Mouse (Mus musculus): ENCODE results near the gene Slc35d3. TPM values are rescaled to one million over a fixed set of nuclear protein-coding genes. Genes with fewer than 3 reads are reported as not detected.

Gene Slc35d3
- polyA plus RNA-seq, 1 experiment, result 0.20 TPM

DNA sequence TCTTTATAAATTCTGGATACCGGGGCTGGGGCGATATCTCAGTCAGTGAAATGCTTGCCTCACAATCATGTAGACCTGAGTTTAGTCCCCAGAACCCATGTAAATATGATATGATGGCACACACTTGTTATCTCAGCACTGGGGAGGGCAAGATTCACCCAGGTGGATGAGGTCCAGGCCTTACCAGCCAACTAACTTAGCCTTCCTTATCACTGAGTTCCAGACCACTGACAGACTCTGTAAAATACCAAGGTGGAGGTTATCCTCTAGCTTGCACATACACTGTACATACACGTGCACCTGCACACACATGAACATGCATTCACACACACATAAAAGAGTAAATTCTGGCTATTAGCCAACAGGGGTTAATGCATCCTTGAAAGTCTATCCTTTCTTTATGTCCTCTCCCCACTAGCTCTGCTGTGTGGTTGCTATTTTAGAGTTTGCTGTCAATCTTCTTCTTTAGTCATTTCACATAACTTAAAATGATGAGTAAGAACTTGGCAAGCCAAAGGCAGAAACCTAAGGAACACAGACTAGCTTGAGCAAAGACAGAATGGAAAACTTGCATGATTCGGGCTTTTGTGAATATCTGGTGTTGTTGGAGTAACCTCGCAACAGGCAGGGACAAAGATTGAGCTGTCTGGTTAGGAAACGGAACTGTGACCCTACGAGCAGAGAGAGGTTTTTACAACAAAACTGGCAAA lies 4.5 kb upstream of the Slc35d3 start:
- H3K27me3 ChIP-seq (replicated peaks; ENCODE audit: control insufficient read depth, insufficient read depth, low read length), result no peaks in the 10 kb centered on the region; the same call in 1 of the 2 replicates
- DNase-seq, result no peak
- no peaks in the 10 kb centered on the region for H3K4me1 ChIP-seq (ENCODE audit: control insufficient read depth, insufficient read depth, low read length)
- TF ChIP-seq CTCF (conservative IDR thresholded peaks at IDR 0.05; ENCODE audit: insufficient read depth, insufficient read length, low read depth, low read length) (no peak), POLR2A (IDR thresholded peaks at IDR 0.05; ENCODE audit: low read depth, low read length) (no peak)
- H3K4me3 ChIP-seq (ENCODE audit: insufficient read depth, low read depth, low read length), result no peak overlapping the region
- H3K36me3 ChIP-seq (ENCODE audit: control insufficient read depth, insufficient read depth, low read length), result no peaks in the 10 kb centered on the region
- WGBS, result 88% methylated on average over 7 of the region's 7 CpGs
- no peak overlapping the region for H3K27ac ChIP-seq (ENCODE audit: insufficient read depth, low read depth, low read length)

GRCm38 (mm10) chr10:19853609-19854008 lies 2.4 kb upstream of the Slc35d3 start:
- WGBS, result 43% methylated on average over 2 of the region's 2 CpGs

GRCm38 (mm10) chr10:19852776-19853175 lies 1.5 kb upstream of the Slc35d3 start:
- Histone ChIP-seq H3K4me1 (ENCODE audit: control insufficient read depth, insufficient read depth, low read length) (peaks cover 4% of the 10 kb centered on the region; the same call in 1 of the 2 replicates), H3K27ac (ENCODE audit: insufficient read depth, low read depth, low read length) (no peak overlapping the region), H3K36me3 (ENCODE audit: control insufficient read depth, insufficient read depth, low read length) (no peaks in the 10 kb centered on the region), H3K27me3 (replicated peaks; ENCODE audit: control insufficient read depth, insufficient read depth, low read length) (peaks cover 7% of the 10 kb centered on the region), H3K4me3 (ENCODE audit: insufficient read depth, low read depth, low read length) (no peak overlapping the region)
- DNase-seq, result no peak
- WGBS, result 21% methylated on average over 6 of the region's 6 CpGs
- TF ChIP-seq CTCF (conservative IDR thresholded peaks at IDR 0.05; ENCODE audit: insufficient read depth, insufficient read length, low read depth, low read length) (no peak), POLR2A (IDR thresholded peaks at IDR 0.05; ENCODE audit: low read depth, low read length) (no peak)

More at GRCm38 (mm10) chr10:19853609-19854008, 2.4 kb upstream of the Slc35d3 start:
- Histone ChIP-seq H3K4me3 (ENCODE audit: insufficient read depth, low read depth, low read length) (no peak overlapping the region), H3K27me3 (replicated peaks; ENCODE audit: control insufficient read depth, insufficient read depth, low read length) (peaks cover 7% of the 10 kb centered on the region), H3K36me3 (ENCODE audit: control insufficient read depth, insufficient read depth, low read length) (no peaks in the 10 kb centered on the region), H3K27ac (ENCODE audit: insufficient read depth, low read depth, low read length) (no peak overlapping the region), H3K4me1 (ENCODE audit: control insufficient read depth, insufficient read depth, low read length) (peaks cover 4% of the 10 kb centered on the region; the same call in 1 of the 2 replicates)
- TF ChIP-seq POLR2A (IDR thresholded peaks at IDR 0.05; ENCODE audit: low read depth, low read length) (no peak), CTCF (conservative IDR thresholded peaks at IDR 0.05; ENCODE audit: insufficient read depth, insufficient read length, low read depth, low read length) (no peak)
- no peak for DNase-seq

DNA sequence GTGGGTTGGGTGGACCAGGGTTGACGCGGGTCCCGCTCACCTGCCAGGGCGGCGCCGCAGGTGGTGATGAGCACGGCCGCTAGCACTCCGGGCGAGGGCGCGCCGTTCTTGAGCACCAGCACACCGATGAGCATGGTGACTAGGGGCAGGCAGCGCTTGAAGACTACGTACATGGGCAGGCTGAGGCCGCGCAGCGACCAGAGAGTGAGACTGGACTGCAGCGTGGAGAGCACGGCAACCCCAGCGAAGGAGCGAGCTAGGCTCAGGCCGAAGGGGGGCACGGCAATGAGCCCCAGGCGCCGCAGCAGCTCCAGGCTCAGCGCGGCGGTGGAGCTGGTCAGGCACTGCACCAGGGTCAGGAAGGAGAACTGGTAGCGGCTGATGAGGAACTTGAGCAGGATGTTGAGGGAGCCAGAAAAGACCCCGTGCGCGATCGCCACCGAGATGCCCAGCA lies 688 bp downstream of the Slc35d3 start:
- Histone ChIP-seq H3K4me1 (ENCODE audit: control insufficient read depth, insufficient read depth, low read length) (peaks cover 4% of the 10 kb centered on the region; the same call in 1 of the 2 replicates), H3K4me3 (ENCODE audit: insufficient read depth, low read depth, low read length) (peak overlapping the region; percentile 44; the same call in 1 of the 2 replicates), H3K36me3 (ENCODE audit: control insufficient read depth, insufficient read depth, low read length) (no peaks in the 10 kb centered on the region), H3K27me3 (replicated peaks; ENCODE audit: control insufficient read depth, insufficient read depth, low read length) (peaks cover 7% of the 10 kb centered on the region), H3K27ac (ENCODE audit: insufficient read depth, low read depth, low read length) (no peak overlapping the region)
- TF ChIP-seq POLR2A (IDR thresholded peaks at IDR 0.05; ENCODE audit: low read depth, low read length) (no peak), CTCF (conservative IDR thresholded peaks at IDR 0.05; ENCODE audit: insufficient read depth, insufficient read length, low read depth, low read length) (no peak)
- DNase-seq, result no peak
- under 1% methylated on average over 36 of the region's 36 CpGs for WGBS

- peak overlapping the region; percentile 9; the same call in 1 of the 2 replicates for H3K4me3 ChIP-seq (ENCODE audit: insufficient read depth, low read depth, low read length)
- peaks cover 7% of the 10 kb centered on the region for H3K27me3 ChIP-seq (replicated peaks; ENCODE audit: control insufficient read depth, insufficient read depth, low read length)
- DNase-seq, result no peak
- WGBS, result 1% methylated on average over 32 of the region's 32 CpGs
- no peak overlapping the region for H3K27ac ChIP-seq (ENCODE audit: insufficient read depth, low read depth, low read length)
- TF ChIP-seq POLR2A (IDR thresholded peaks at IDR 0.05; ENCODE audit: low read depth, low read length), result no peak
- no peak for TF ChIP-seq CTCF (conservative IDR thresholded peaks at IDR 0.05; ENCODE audit: insufficient read depth, insufficient read length, low read depth, low read length)
- no peaks in the 10 kb centered on the region for H3K36me3 ChIP-seq (ENCODE audit: control insufficient read depth, insufficient read depth, low read length)
- peaks cover 4% of the 10 kb centered on the region; the same call in 1 of the 2 replicates for H3K4me1 ChIP-seq (ENCODE audit: control insufficient read depth, insufficient read depth, low read length)
Measured at GRCm38 (mm10) chr10:19849771-19850365, 1.4 kb downstream of the Slc35d3 start.

- 17% methylated on average over 44 of the region's 44 CpGs for WGBS
Measured at GRCm38 (mm10) chr10:19848928-19849770, 2.1 kb downstream of the Slc35d3 start.

More at GRCm38 (mm10) chr10:19848928-19849770, 2.1 kb downstream of the Slc35d3 start:
- H3K4me1 ChIP-seq (ENCODE audit: control insufficient read depth, insufficient read depth, low read length), result peaks cover 4% of the 10 kb centered on the region; the same call in 1 of the 2 replicates
- DNase-seq, result no peak
- H3K36me3 ChIP-seq (ENCODE audit: control insufficient read depth, insufficient read depth, low read length), result no peaks in the 10 kb centered on the region
- peaks cover 7% of the 10 kb centered on the region for H3K27me3 ChIP-seq (replicated peaks; ENCODE audit: control insufficient read depth, insufficient read depth, low read length)
- no peak overlapping the region for H3K27ac ChIP-seq (ENCODE audit: insufficient read depth, low read depth, low read length)
- TF ChIP-seq POLR2A (IDR thresholded peaks at IDR 0.05; ENCODE audit: low read depth, low read length), result no peak
- no peak for TF ChIP-seq CTCF (conservative IDR thresholded peaks at IDR 0.05; ENCODE audit: insufficient read depth, insufficient read length, low read depth, low read length)
- H3K4me3 ChIP-seq (ENCODE audit: insufficient read depth, low read depth, low read length), result peak overlapping the region; percentile 9; the same call in 1 of the 2 replicates
